Mouse (Mus musculus) natural killer cell, adult 2 months (primary cell): Measurements from ENCODE around the gene Mcf2l.

Experiments used
- DNase-seq, 2 experiments: peaks; one replicate each; pipeline ENCODE4 v3.0.0; 2022; ENCODE audit warnings: low spot score in 2 of 2

Mcf2l gene

GRCm38 (mm10) chr8:12951051-12951630 is 77.5 kb downstream of the Mcf2l start:
- DNase-seq = no peak

- DNase-seq = no peak
Observed at GRCm38 (mm10) chr8:12952699-12953098, 79.1 kb downstream of the Mcf2l start.

- no peak for DNase-seq
Observed at GRCm38 (mm10) chr8:12955362-12955879, 81.8 kb downstream of the Mcf2l start.

GRCm38 (mm10) chr8:12955880-12956279 is 82.3 kb downstream of the Mcf2l start:
- DNase-seq = no peak

GRCm38 (mm10) chr8:12956941-12957340 is 83.3 kb downstream of the Mcf2l start:
- DNase-seq = no peak

GRCm38 (mm10) chr8:12957419-12957818 is 83.8 kb downstream of the Mcf2l start:
- DNase-seq = no peak

- DNase-seq = no peak
Observed at GRCm38 (mm10) chr8:12960609-12961008, 87.0 kb downstream of the Mcf2l start.

GRCm38 (mm10) chr8:12961211-12961610 is 87.6 kb downstream of the Mcf2l start:
- no peak for DNase-seq

GRCm38 (mm10) chr8:12961821-12962534 is 88.4 kb downstream of the Mcf2l start:
- no peak for DNase-seq

GRCm38 (mm10) chr8:12962541-12963380 is 89.2 kb downstream of the Mcf2l start:
- DNase-seq = no peak

GRCm38 (mm10) chr8:12976290-12976689 is 102.7 kb downstream of the Mcf2l start:
- DNase-seq = no peak

- no peak for DNase-seq
Observed at GRCm38 (mm10) chr8:12976723-12977122, 103.1 kb downstream of the Mcf2l start.

- peak in 1 of 2 experiments; percentile 10 for DNase-seq
Observed at GRCm38 (mm10) chr8:12977325-12977724, 103.7 kb downstream of the Mcf2l start.

GRCm38 (mm10) chr8:12978308-12978707 is 104.7 kb downstream of the Mcf2l start:
- no peak for DNase-seq

GRCm38 (mm10) chr8:12978726-12979125 is 105.1 kb downstream of the Mcf2l start:
- peak; percentile 26 to 37 for DNase-seq

GRCm38 (mm10) chr8:12983681-12984467 is 110.3 kb downstream of the Mcf2l start:
- DNase-seq = no peak

GRCm38 (mm10) chr8:12984601-12985243 is 111.1 kb downstream of the Mcf2l start:
- no peak for DNase-seq

- DNase-seq = no peak
Observed at GRCm38 (mm10) chr8:12985259-12985658, 111.7 kb downstream of the Mcf2l start.

- DNase-seq = no peak
Observed at GRCm38 (mm10) chr8:12987571-12987970, 114.0 kb downstream of the Mcf2l start.

- no peak for DNase-seq
Observed at GRCm38 (mm10) chr8:12988722-12989430, 115.3 kb downstream of the Mcf2l start.
